Mouse (Mus musculus) heart, embryonic 10.5 days (tissue): ENCODE data around the gene Nrp2. TPM values are rescaled to one million over a fixed set of nuclear protein-coding genes. Genes with fewer than 3 reads are reported as not detected.

ENCODE experiments used
- DNase-seq: peaks from one replicate; pipeline ENCODE4 v3.0.0-alpha.2; 2017; ENCODE audit warnings: low spot score
- H3K27ac ChIP-seq: fragments of 300-500 bp; sonication (generic); 2 replicates; pipeline ENCODE4 v1.5.1; 2016; ENCODE audit warnings: mild to moderate bottlenecking
- H3K27me3 ChIP-seq: fragments of 300-500 bp; sonication (generic); 2 replicates; pipeline ENCODE4 v1.6.1; 2016; ENCODE audit warnings: mild to moderate bottlenecking; ENCODE audit not compliant: poor library complexity, insufficient read depth, severe bottlenecking
- H3K36me3 ChIP-seq: fragments of 300-500 bp; sonication (generic); 2 replicates; pipeline ENCODE4 v1.6.1; 2016; ENCODE audit warnings: mild to moderate bottlenecking, moderate library complexity
- H3K4me1 ChIP-seq: fragments of 300-500 bp; sonication (generic); 2 replicates; pipeline ENCODE4 v1.6.1; 2016; ENCODE audit warnings: mild to moderate bottlenecking
- H3K4me3 ChIP-seq: fragments of 300-500 bp; sonication (generic); 2 replicates; pipeline ENCODE4 v1.5.1; 2016; ENCODE audit warnings: mild to moderate bottlenecking, moderate library complexity
- H3K9me3 ChIP-seq: fragments of 300-500 bp; sonication (generic); 2 replicates; pipeline ENCODE4 v1.6.1; 2016; ENCODE audit warnings: mild to moderate bottlenecking, moderate library complexity
- WGBS: fragments of 180-500 bp; shearing (Covaris S2); methylation state at CpG from one replicate; pipeline ENCODE4 v1.1.7; 2016; 5-methylcytosine and 5-hydroxymethylcytosine counted together
- polyA plus RNA-seq: library from polyadenylated mRNA; unstranded; fragments of >200 nt; fragmentation: Nextera tagmentation; extraction: Ambion mirVana; gene quantifications from 2 replicates; pipeline ENCODE4 v1.2.1, GENCODE M21; 2016

Nrp2 gene
- polyA plus RNA-seq, 1 experiment from 2014 or later, result 18.0 TPM

- 0 out of 2 replicates have a peak overlapping the region, but pooled peaks have one; percentile 3 for H3K4me3 ChIP-seq
- WGBS, result 9% methylated on average over 5 of the region's 5 CpGs
- peak; percentile 82 for DNase-seq
- H3K36me3 ChIP-seq, result no peaks in the 10 kb centered on the region
- no peaks in the 10 kb centered on the region for H3K9me3 ChIP-seq
- peaks cover 11% of the 10 kb centered on the region for H3K4me1 ChIP-seq
- peak overlapping the region; percentile 73 for H3K27ac ChIP-seq
- no peaks in the 10 kb centered on the region for H3K27me3 ChIP-seq
Observed at GRCm38 (mm10) chr1:62860788-62861187, 157.7 kb downstream of the Nrp2 start.
